Mouse (Mus musculus) ES-Bruce4 (cell line): ENCODE measurements at regions not wholly inside any gene's neighbourhood (a gene's known extent, or its start where the extent isn't known, plus 50 kb on each side); places are given as distances from the start of the nearest gene placed in this dataset.

Source experiments
- H3K27ac ChIP-seq: 2 replicates; pipeline ENCODE4 v1.5.1; 2012; ENCODE audit warnings: low read length, inconsistent platforms; ENCODE audit not compliant: insufficient read depth
- H3K27me3 ChIP-seq: 2 replicates; pipeline ENCODE4 v1.6.1; 2012; ENCODE audit warnings: mild to moderate bottlenecking, low read length, inconsistent platforms; ENCODE audit not compliant: control insufficient read depth, poor library complexity, insufficient read depth, severe bottlenecking
- H3K36me3 ChIP-seq: 2 replicates; pipeline ENCODE4 v1.6.1; 2012; ENCODE audit warnings: inconsistent platforms, mild to moderate bottlenecking, low read length, moderate library complexity; ENCODE audit not compliant: control insufficient read depth, poor library complexity, insufficient read depth, severe bottlenecking
- H3K4me1 ChIP-seq: one replicate; pipeline ENCODE4 v1.8.1; 2011; ENCODE audit warnings: low read length; ENCODE audit not compliant: control insufficient read depth, insufficient read depth
- H3K4me3 ChIP-seq: 2 replicates; pipeline ENCODE4 v1.5.1; 2011; ENCODE audit warnings: low read depth, mild to moderate bottlenecking, low read length
- H3K9ac ChIP-seq: 2 replicates; pipeline ENCODE4 v1.6.1; 2012; ENCODE audit warnings: low read depth, mild to moderate bottlenecking, inconsistent platforms; ENCODE audit not compliant: poor library complexity, severe bottlenecking
- H3K9me3 ChIP-seq: replicated peaks from 2 replicates; pipeline ENCODE4 v1.6.1; 2012; ENCODE audit warnings: mild to moderate bottlenecking, low read length, inconsistent platforms; ENCODE audit not compliant: control insufficient read depth, poor library complexity, insufficient read depth, severe bottlenecking
- CTCF ChIP-seq: IDR thresholded peaks from one replicate; pipeline ENCODE4 v1.8.1; 2011; ENCODE audit warnings: low read depth, low read length
- EP300 ChIP-seq: IDR thresholded peaks from 2 replicates; pipeline ENCODE4 v1.6.1; 2011; ENCODE audit warnings: low read depth, low read length; ENCODE audit not compliant: insufficient read depth
- POLR2A ChIP-seq: IDR thresholded peaks from one replicate; pipeline ENCODE4 v1.8.1; 2011; ENCODE audit warnings: low read length; ENCODE audit not compliant: insufficient read depth

GRCm38 (mm10) chr13:10697146-10697545 is 336.5 kb upstream of the Chrm3 start:
- H3K27me3 ChIP-seq: no peaks in the 10 kb centered on the region
- no peak overlapping the region for H3K27ac ChIP-seq
- H3K4me3 ChIP-seq: no peak overlapping the region
- H3K9ac ChIP-seq: no peak overlapping the region
- H3K4me1 ChIP-seq: no peaks in the 10 kb centered on the region
- H3K36me3 ChIP-seq: no peaks in the 10 kb centered on the region
- no peak for TF ChIP-seq EP300
- TF ChIP-seq CTCF: no peak
- no peaks in the 10 kb centered on the region for H3K9me3 ChIP-seq

GRCm38 (mm10) chr13:10696181-10696977 is 335.7 kb upstream of the Chrm3 start:
- no peaks in the 10 kb centered on the region for H3K4me1 ChIP-seq
- TF ChIP-seq EP300 (no peak), CTCF (no peak), POLR2A (no peak)
- no peak overlapping the region for H3K27ac ChIP-seq
- no peak overlapping the region for H3K4me3 ChIP-seq
- no peaks in the 10 kb centered on the region for H3K9me3 ChIP-seq
- no peak overlapping the region for H3K9ac ChIP-seq
- H3K36me3 ChIP-seq: no peaks in the 10 kb centered on the region
- H3K27me3 ChIP-seq: no peaks in the 10 kb centered on the region; the same call in 1 of the 2 replicates

- Histone ChIP-seq H3K9me3 (no peaks in the 10 kb centered on the region), H3K4me1 (no peaks in the 10 kb centered on the region), H3K27ac (no peak overlapping the region), H3K27me3 (no peaks in the 10 kb centered on the region; the same call in 1 of the 2 replicates), H3K4me3 (no peak overlapping the region), H3K9ac (no peak overlapping the region), H3K36me3 (no peaks in the 10 kb centered on the region)
- no peak for TF ChIP-seq CTCF
- no peak for TF ChIP-seq POLR2A
- no peak for TF ChIP-seq EP300
Measured at GRCm38 (mm10) chr13:10691307-10691706, 330.7 kb upstream of the Chrm3 start.

- H3K4me3 ChIP-seq: no peak overlapping the region
- H3K36me3 ChIP-seq: no peaks in the 10 kb centered on the region
- H3K9me3 ChIP-seq: no peaks in the 10 kb centered on the region
- no peak overlapping the region for H3K9ac ChIP-seq
- H3K4me1 ChIP-seq: no peaks in the 10 kb centered on the region
- H3K27ac ChIP-seq: no peak overlapping the region
- H3K27me3 ChIP-seq: no peaks in the 10 kb centered on the region; the same call in 1 of the 2 replicates
- TF ChIP-seq EP300: no peak
- TF ChIP-seq POLR2A: no peak
- no peak for TF ChIP-seq CTCF
Measured at GRCm38 (mm10) chr13:10687379-10687778, 326.7 kb upstream of the Chrm3 start.

GRCm38 (mm10) chr13:10654086-10654422 is 293.4 kb upstream of the Chrm3 start:
- Histone ChIP-seq H3K27ac (no peak overlapping the region), H3K4me3 (no peak overlapping the region), H3K9me3 (no peaks in the 10 kb centered on the region), H3K9ac (no peak overlapping the region), H3K27me3 (no peaks in the 10 kb centered on the region), H3K36me3 (no peaks in the 10 kb centered on the region), H3K4me1 (no peaks in the 10 kb centered on the region)
- TF ChIP-seq POLR2A: no peak
- TF ChIP-seq EP300: no peak
- TF ChIP-seq CTCF: no peak

- Histone ChIP-seq H3K4me1 (no peaks in the 10 kb centered on the region), H3K9ac (no peak overlapping the region), H3K27ac (no peak overlapping the region), H3K36me3 (no peaks in the 10 kb centered on the region), H3K4me3 (no peak overlapping the region), H3K9me3 (no peaks in the 10 kb centered on the region), H3K27me3 (no peaks in the 10 kb centered on the region)
- TF ChIP-seq CTCF (no peak), POLR2A (no peak), EP300 (no peak)
Measured at GRCm38 (mm10) chr13:10653376-10654085, 292.9 kb upstream of the Chrm3 start.
